Mouse (Mus musculus) small intestine, adult 2 months (tissue): ENCODE measurements around the gene Galnt6. TPM values are rescaled to one million over a fixed set of nuclear protein-coding genes. Genes with fewer than 3 reads are reported as not detected.

ENCODE experiments used
- H3K27ac ChIP-seq: fragments of 200-500 bp; 2 replicates; pipeline ENCODE4 v1.5.1; 2012; ENCODE audit warnings: low read depth, low read length, control low read depth, inconsistent platforms; ENCODE audit not compliant: insufficient read depth
- H3K27me3 ChIP-seq: fragments of 200-500 bp; 2 replicates; pipeline ENCODE4 v1.6.1; 2012; ENCODE audit warnings: mild to moderate bottlenecking, moderate library complexity, low read length, inconsistent platforms; ENCODE audit not compliant: control insufficient read depth, insufficient read depth
- H3K36me3 ChIP-seq: fragments of 200-500 bp; 2 replicates; pipeline ENCODE4 v1.6.1; 2012; ENCODE audit warnings: mild to moderate bottlenecking, low read length, control low read depth, inconsistent platforms; ENCODE audit not compliant: control insufficient read depth, insufficient read depth
- H3K4me1 ChIP-seq: fragments of 200-500 bp; 2 replicates; pipeline ENCODE4 v1.6.1; 2012; ENCODE audit warnings: low read length, inconsistent platforms, mixed read lengths; ENCODE audit not compliant: control insufficient read depth, insufficient read depth, insufficient read length
- H3K4me3 ChIP-seq: fragments of 200-500 bp; 2 replicates; pipeline ENCODE4 v1.5.1; 2012; ENCODE audit warnings: low read depth, mild to moderate bottlenecking, control low read depth, inconsistent platforms, low read length, moderate library complexity
- CTCF ChIP-seq: fragments of 200-500 bp; IDR thresholded peaks from 2 replicates; pipeline ENCODE4 v1.5.1; 2012; ENCODE audit warnings: low read depth, mild to moderate bottlenecking, control low read depth, inconsistent platforms, low read length, moderate library complexity, mixed read lengths; ENCODE audit not compliant: insufficient replicate concordance, insufficient read length; ENCODE audit errors: extremely low read depth
- POLR2A ChIP-seq: fragments of 200-500 bp; IDR thresholded peaks from 2 replicates; pipeline ENCODE4 v1.6.1; 2012; ENCODE audit warnings: low read depth, mild to moderate bottlenecking, control low read depth, inconsistent platforms, low read length, moderate library complexity
- WGBS: fragments of 180-500 bp; shearing (Covaris S2); methylation state at CpG from one replicate; pipeline ENCODE4 v1.1.7; 2018; 5-methylcytosine and 5-hydroxymethylcytosine counted together
- polyA plus RNA-seq: library from polyadenylated mRNA; depleted of rRNA; stranded (reverse); fragments of >200 nt; gene quantifications from 2 replicates; pipeline ENCODE4 v1.2.3, GENCODE M21; 2012

Gene Galnt6
- polyA plus RNA-seq, 1 experiment = 73.0 TPM

DNA sequence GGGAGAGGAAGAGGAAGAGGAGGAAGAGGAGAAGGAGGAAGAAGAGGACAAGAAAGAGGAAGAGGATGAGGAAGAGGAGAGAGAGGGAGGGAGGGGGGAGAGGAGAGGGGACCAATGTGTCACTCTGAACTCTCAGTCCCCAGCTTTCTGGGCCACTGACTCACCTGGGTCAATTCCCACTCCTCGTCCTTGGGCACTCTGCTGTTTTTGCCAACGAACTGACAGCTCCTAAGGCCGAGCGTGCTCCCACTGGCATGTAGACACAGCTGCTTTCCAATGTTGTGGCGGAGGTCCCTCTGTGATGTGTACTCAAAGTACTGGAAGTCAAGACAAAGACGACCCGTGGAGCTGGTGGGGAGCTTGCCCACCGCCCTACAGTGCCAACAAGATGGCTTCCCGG, 34.8 kb downstream of the Galnt6 start:
- Histone ChIP-seq H3K36me3 (peaks cover 70% of the 10 kb centered on the region), H3K27ac (no peak overlapping the region)
- WGBS = 90% methylated on average over 9 of the region's 9 CpGs

DNA sequence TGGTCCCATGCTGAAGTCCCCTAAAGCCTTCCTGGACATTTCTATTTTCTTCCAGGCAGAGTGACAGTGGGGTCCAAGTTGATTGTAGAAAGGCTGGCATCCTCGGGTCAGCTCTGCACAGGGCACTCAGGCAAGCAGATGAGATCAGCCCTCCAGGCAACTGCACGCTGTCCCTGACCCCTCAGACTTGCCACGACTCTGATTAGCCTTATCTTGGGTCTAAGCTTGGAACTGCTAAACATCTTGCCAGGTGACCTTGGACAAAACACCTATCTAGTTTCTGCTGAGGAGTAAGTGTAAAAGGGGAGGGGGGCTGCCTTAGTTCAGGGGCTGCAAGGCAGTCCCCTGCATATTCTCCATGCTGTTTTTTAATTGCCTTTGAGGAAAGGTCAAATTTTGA, 37.2 kb downstream of the Galnt6 start:
- no peak overlapping the region for H3K27ac ChIP-seq
- H3K4me1 ChIP-seq = peaks cover 9% of the 10 kb centered on the region; the same call in 1 of the 2 replicates
- H3K36me3 ChIP-seq = peaks cover 46% of the 10 kb centered on the region
- 59% methylated on average over 3 of the region's 3 CpGs for WGBS
- no peak overlapping the region for H3K4me3 ChIP-seq
- H3K27me3 ChIP-seq = no peaks in the 10 kb centered on the region
- TF ChIP-seq CTCF (no peak), POLR2A (no peak)

More for the DNA sequence above, 34.8 kb downstream of the Galnt6 start:
- TF ChIP-seq POLR2A = no peak
- TF ChIP-seq CTCF = no peak
- Histone ChIP-seq H3K4me1 (no peaks in the 10 kb centered on the region), H3K27me3 (no peaks in the 10 kb centered on the region), H3K4me3 (no peak overlapping the region)

DNA sequence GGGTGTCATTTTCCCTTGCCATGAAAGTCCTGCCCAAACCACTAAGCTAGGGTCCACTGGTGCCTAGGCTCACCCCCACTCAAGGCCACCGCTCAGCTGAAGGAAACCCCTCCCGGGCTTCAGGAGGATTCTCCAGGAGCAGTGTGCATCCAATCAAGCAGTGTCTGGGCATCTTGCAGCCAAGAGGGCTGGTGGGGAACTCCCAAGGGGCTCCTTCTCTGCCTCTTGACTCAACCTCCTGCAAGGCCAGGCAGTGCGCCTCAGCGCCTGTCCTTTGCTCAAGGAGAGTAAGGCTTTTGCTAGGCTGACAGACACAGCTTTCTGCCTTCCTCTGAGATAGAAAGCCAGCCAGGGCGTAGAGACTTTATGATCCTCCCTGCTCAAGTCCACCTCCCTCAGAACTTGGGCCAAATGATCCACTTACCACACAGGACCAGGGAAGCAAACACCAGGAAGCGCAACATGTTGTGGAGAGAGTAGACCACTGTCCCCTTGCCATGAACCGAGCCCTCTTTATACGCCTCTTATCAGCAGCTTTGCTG, 41.7 kb downstream of the Galnt6 start, which contains the start of gene Cela1:
Gene Cela1 (minus strand): TSS at position 492 of the 542 bp plus-strand sequence.
- Histone ChIP-seq H3K4me3 (no peak within 1 kb of the TSS), H3K36me3 (peaks cover 8% of the 10 kb centered on the region), H3K27me3 (no peaks in the 10 kb centered on the region), H3K27ac (0 out of 2 replicates have a peak within 1 kb of the TSS, but pooled peaks have one; percentile 3), H3K4me1 (peaks cover 14% of the 10 kb centered on the region; the same call in 1 of the 2 replicates)
- TF ChIP-seq POLR2A (no peak), CTCF (no peak)
- 35% methylated on average over 8 of the region's 8 CpGs for WGBS

DNA sequence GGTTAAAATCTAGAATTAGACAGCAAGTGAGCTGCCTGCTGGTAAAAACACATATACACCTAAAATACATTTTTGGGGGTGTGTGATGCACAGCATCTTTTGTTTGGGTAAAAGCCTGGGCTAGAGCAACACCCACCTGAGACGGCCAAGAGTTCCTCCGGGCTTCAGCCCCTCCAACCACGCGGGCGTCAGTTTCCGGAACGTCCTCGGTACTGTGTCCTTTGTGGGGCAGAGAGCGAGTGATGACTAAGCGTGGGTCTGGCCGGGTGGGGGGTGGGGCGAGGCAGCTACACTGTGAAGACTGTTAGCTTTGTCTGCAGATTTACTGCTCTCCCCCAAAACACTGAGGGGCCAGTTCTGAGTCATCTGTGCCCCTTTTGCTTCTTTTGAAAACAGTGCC, 42.2 kb downstream of the Galnt6 start:
- 40% methylated on average over 12 of the region's 12 CpGs for WGBS

DNA sequence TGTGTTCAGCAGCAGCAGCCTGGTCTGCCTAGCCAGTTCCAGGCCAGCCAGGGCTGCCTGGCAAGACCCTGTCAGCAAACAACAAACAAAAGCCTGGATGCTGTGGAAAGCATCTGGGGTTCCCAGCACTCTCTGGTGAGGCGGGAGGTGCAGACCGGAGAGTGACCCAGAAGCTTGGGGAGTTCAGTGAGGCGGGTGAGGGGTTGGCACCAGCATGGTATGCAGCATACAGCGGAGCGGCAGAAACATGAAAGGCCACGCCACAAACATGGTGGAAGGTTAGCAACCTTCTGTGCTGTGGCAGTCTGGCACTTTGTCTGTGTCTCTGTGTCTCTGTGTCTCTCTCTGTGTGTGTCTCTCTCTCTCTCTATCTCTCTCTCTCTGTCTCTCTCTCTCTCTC, 42.7 kb downstream of the Galnt6 start:
- H3K4me1 ChIP-seq = peaks cover 14% of the 10 kb centered on the region; the same call in 1 of the 2 replicates
- H3K27ac ChIP-seq = no peak overlapping the region
- no peaks in the 10 kb centered on the region for H3K36me3 ChIP-seq
- WGBS = 88% methylated on average over 6 of the region's 6 CpGs
- TF ChIP-seq POLR2A = no peak
- TF ChIP-seq CTCF = no peak
- no peaks in the 10 kb centered on the region for H3K27me3 ChIP-seq
- H3K4me3 ChIP-seq = no peak overlapping the region

More for the DNA sequence above, 42.2 kb downstream of the Galnt6 start:
- no peak overlapping the region for H3K27ac ChIP-seq
- H3K4me3 ChIP-seq = no peak overlapping the region
- no peaks in the 10 kb centered on the region for H3K27me3 ChIP-seq
- H3K4me1 ChIP-seq = peaks cover 14% of the 10 kb centered on the region; the same call in 1 of the 2 replicates
- TF ChIP-seq POLR2A = no peak
- no peak for TF ChIP-seq CTCF
- peaks cover 3% of the 10 kb centered on the region for H3K36me3 ChIP-seq

DNA sequence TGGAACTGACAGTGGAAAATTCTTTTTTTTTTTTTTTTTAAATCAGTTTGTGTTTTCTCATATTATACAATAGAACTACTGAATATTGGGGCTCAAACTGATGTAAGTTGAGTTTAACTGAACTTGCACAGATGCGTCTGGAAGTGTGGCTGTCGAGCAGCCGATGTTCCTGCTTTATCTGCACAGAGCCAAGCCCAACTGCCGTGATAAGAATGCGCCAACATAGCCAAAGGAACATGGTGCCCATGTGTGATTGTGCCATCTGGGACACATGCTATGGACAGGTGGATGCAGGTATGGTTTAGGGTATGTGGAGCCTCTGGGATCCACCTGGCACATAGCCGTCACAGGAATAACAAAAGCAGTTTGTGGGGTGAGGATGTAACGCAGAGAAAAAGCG, 43.3 kb downstream of the Galnt6 start:
- H3K36me3 ChIP-seq = no peaks in the 10 kb centered on the region
- H3K4me1 ChIP-seq = peaks cover 14% of the 10 kb centered on the region; the same call in 1 of the 2 replicates
- WGBS = 55% methylated on average over 8 of the region's 8 CpGs
- no peak overlapping the region for H3K27ac ChIP-seq
- TF ChIP-seq CTCF = no peak
- no peaks in the 10 kb centered on the region for H3K27me3 ChIP-seq
- no peak overlapping the region for H3K4me3 ChIP-seq

DNA sequence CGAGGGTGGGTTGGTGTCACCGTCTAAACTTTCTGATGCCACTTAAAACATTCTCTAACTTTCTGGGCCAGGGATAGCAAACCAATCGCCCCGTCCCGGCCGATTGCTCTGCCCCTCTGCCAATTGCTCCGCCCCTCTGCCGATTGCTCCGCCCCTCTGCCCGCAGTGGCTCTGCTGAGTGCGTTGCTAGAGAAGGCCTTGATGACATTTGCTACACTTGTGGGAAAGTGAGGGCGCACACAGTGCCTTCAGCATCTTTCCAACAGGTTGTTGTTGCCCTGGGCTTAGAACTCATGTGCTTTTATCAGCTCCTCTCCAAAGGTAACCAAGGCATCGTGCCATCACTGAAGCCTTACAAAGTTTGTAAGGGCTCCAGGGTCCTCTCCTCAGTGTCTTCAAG, 43.9 kb downstream of the Galnt6 start:
- WGBS = 44% methylated on average over 13 of the region's 13 CpGs
- Histone ChIP-seq H3K4me3 (peak overlapping the region; percentile 17; the same call in 1 of the 2 replicates), H3K27me3 (no peaks in the 10 kb centered on the region), H3K27ac (no peak overlapping the region), H3K36me3 (no peaks in the 10 kb centered on the region), H3K4me1 (peaks cover 14% of the 10 kb centered on the region; the same call in 1 of the 2 replicates)
- TF ChIP-seq POLR2A (no peak), CTCF (no peak)
